Mouse (Mus musculus) E14TG2a.4 (cell line): Measurements from ENCODE around the gene Csnk1g1.

Experiments
- CTCF ChIP-seq: conservative IDR thresholded peaks from 2 replicates; pipeline ENCODE4 v1.5.1; 2014; ENCODE audit warnings: low read length
- NANOG ChIP-seq: IDR thresholded peaks from 2 replicates; pipeline ENCODE4 v1.6.1; 2014; ENCODE audit warnings: borderline replicate concordance, low read length, mixed read lengths
- POU5F1 ChIP-seq: IDR thresholded peaks from 2 replicates; pipeline ENCODE4 v1.6.1; 2014; ENCODE audit warnings: low read length, borderline replicate concordance

DNA sequence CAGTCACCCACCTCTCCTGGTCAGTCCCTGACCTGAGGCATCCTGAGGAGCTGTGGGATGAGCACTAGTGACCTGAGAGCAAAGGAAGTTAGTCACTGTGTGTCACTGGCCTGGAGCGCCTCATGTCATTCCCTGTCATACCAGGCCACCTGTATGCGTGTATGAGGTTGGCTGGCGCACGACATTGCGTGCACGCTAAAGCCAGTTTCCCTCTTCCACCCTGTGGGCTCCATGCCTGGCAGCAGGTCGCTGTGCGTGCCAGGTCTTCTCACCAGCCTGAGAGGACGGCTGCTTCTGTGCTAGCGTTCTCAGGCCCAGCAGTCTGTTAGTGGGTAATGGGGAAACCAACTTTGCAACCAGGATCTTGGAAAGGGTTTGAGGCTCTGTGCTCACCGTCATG lies 155.6 kb downstream of the Csnk1g1 start:
- TF ChIP-seq CTCF, result no peak
- TF ChIP-seq NANOG, result no peak
- no peak for TF ChIP-seq POU5F1
